Mouse (Mus musculus) spleen, adult 2 months (tissue): ENCODE measurements around the gene Urb2. TPM values are rescaled to one million over a fixed set of nuclear protein-coding genes. Genes with fewer than 3 reads are reported as not detected.

Experiments
- DNase-seq, 2 experiments: peaks; one replicate each; pipeline versions ENCODE4 v3.0.0 to v3.0.0-alpha.2; 2012 to 2021; ENCODE audit warnings: low spot score in 2 of 2, low read depth in 1 of 2
- H3K27ac ChIP-seq: fragments of 200-500 bp; 2 replicates; pipeline ENCODE4 v1.5.1; 2012; ENCODE audit warnings: low read length, inconsistent platforms; ENCODE audit not compliant: insufficient read depth
- H3K27me3 ChIP-seq: fragments of 200-500 bp; 2 replicates; pipeline ENCODE4 v1.6.1; 2012; ENCODE audit warnings: mild to moderate bottlenecking, moderate library complexity, low read length, inconsistent platforms; ENCODE audit not compliant: control insufficient read depth, insufficient read depth
- H3K36me3 ChIP-seq: fragments of 200-500 bp; 2 replicates; pipeline ENCODE4 v1.6.1; 2012; ENCODE audit warnings: mild to moderate bottlenecking, low read length, inconsistent platforms; ENCODE audit not compliant: control insufficient read depth, insufficient read depth
- H3K4me1 ChIP-seq: fragments of 200-500 bp; 2 replicates; pipeline ENCODE4 v1.6.1; 2011; ENCODE audit warnings: inconsistent platforms; ENCODE audit not compliant: control insufficient read depth, insufficient read depth, insufficient read length
- H3K4me3 ChIP-seq: fragments of 200-500 bp; 2 replicates; pipeline ENCODE4 v1.5.1; 2011; ENCODE audit warnings: mild to moderate bottlenecking, inconsistent platforms; ENCODE audit not compliant: insufficient read depth, insufficient read length; ENCODE audit errors: extremely low read depth
- CTCF ChIP-seq: fragments of 200-500 bp; IDR thresholded peaks from 2 replicates; pipeline ENCODE4 v1.5.1; 2011; ENCODE audit warnings: mild to moderate bottlenecking, inconsistent platforms; ENCODE audit not compliant: insufficient read depth, insufficient read length, insufficient replicate concordance; ENCODE audit errors: extremely low read depth
- POLR2A ChIP-seq: fragments of 200-500 bp; IDR thresholded peaks from 2 replicates; pipeline ENCODE4 v1.6.1; 2011; ENCODE audit warnings: low read depth, low read length, inconsistent platforms
- WGBS: fragments of 180-500 bp; shearing (Covaris S2); methylation state at CpG from one replicate; pipeline ENCODE4 v1.1.7; 2018; 5-methylcytosine and 5-hydroxymethylcytosine counted together
- polyA plus RNA-seq: library from polyadenylated mRNA; depleted of rRNA; stranded (reverse); fragments of >200 nt; gene quantifications from 2 replicates; pipeline ENCODE4 v1.2.3, GENCODE M21; 2012

Urb2 gene
- polyA plus RNA-seq, 1 experiment, result 4.0 TPM

DNA sequence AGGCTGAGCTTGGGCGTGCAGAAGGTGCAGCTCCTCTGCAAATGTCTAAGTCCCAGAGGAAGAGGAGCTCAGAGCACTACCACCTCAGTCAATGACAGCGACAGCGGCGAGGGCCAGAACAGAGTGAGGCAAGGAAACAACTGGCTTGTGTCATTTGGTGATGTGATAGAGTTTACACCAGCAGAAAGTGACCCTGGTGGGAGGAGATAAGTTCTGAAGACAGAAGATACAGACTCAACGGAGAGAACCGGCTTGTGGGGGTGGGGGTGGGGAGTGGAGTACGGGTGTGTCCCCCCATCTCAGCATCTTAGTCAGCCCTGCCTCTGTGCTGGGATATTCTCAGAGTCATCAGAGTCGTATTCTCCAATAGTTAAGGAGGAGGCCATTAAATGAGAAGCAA is 56.1 kb downstream of the Urb2 start:
- TF ChIP-seq CTCF, result no peak
- no peak for TF ChIP-seq POLR2A
- no peaks in the 10 kb centered on the region for H3K27me3 ChIP-seq
- whole genome bisulfite sequencing, result 74% methylated on average over 8 of the region's 8 CpGs
- H3K36me3 ChIP-seq, result no peaks in the 10 kb centered on the region
- DNase-seq, result no peak
- no peak overlapping the region for H3K4me3 ChIP-seq
- H3K4me1 ChIP-seq, result no peaks in the 10 kb centered on the region
- H3K27ac ChIP-seq, result no peak overlapping the region

DNA sequence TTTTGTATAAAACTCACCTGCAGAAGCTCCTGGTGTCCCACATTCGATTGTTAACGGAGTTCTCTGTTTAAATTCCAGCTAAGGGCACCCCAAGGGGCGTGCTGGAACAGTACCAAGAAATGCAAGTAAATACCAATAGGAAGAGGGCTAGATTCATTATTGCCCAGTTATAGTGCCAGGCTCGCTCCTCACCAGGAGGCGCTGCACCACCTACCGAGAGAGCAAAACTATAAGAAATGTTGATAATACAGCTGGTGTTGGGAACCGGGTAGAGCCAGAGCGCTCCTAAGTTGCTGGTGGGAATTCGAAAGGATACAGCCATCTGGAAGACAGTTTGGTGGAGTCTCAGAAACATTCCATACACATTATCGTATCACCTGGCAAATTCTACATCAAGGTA is 56.7 kb downstream of the Urb2 start:
- H3K4me3 ChIP-seq, result no peak overlapping the region
- H3K27ac ChIP-seq, result no peak overlapping the region
- no peaks in the 10 kb centered on the region for H3K36me3 ChIP-seq
- no peaks in the 10 kb centered on the region for H3K27me3 ChIP-seq
- 89% methylated on average over 10 of the region's 10 CpGs for WGBS
- TF ChIP-seq POLR2A, result no peak
- no peak for TF ChIP-seq CTCF
- no peak for DNase-seq
- no peaks in the 10 kb centered on the region for H3K4me1 ChIP-seq

DNA sequence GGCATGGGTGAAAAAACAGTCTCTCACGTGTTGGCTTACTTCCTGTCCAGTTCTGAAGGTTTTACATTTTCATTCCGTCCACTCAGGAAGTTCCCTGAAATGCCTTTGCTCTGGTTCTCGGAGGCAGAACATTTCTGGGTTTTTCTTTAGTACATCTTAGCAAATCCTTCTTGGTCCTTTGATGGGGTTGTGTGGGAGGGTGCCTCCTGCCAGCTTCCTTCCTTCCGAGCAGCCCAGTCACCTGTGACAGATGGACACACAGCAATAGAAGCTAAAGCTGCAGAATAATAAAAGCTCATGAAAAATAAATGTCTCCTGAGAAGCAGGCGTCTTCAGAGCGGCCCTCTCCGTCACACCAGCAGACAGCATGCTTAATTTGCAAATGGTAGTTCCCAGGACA is 57.7 kb downstream of the Urb2 start:
- no peaks in the 10 kb centered on the region for H3K36me3 ChIP-seq
- WGBS, result 62% methylated on average over 7 of the region's 7 CpGs
- TF ChIP-seq POLR2A (no peak), CTCF (no peak)

DNA sequence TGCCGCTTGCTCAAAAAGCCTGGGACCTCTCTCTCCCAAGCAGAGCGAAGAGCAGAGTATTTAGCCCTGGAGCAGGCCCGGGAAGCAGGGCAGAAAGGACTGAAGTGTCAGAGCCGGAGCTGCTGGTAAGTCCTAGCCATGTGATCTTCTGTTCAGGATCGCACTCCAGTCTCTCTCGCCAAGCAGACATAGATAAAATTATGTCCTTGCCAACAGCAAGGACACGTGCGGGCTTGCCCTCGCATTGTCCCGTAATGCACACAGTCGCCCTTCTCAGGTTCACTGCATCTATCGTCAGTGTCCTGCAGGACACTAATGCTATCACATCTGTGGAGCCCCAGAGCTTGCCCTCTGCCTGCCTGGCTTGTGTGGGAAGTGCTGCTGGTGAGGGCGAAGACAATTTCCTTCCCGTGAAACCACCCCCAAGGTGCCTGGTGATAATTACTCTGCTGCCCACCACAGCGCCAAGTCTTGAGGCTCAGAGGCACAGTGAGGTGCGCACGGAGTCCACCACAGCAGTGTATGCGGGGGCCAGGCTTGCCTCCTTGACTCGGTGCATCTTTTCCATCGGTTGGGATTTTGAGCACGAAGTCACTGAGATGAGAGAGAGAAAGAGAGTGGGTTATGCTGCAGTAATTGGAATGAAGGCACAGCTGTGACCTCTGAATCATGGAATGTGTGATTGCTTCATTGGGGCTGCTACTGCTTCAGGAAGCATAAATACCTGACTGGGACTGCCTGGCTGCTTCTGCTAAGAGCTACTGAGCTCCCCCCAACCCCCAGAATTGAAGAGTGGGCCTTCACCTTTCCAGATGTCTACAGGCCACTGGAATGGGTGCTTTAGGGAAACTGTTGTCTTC is 59.4 kb downstream of the Urb2 start:
- Histone ChIP-seq H3K4me1 (no peaks in the 10 kb centered on the region), H3K4me3 (no peak overlapping the region), H3K36me3 (no peaks in the 10 kb centered on the region), H3K27me3 (no peaks in the 10 kb centered on the region), H3K27ac (no peak overlapping the region)
- DNase-seq, result no peak
- no peak for TF ChIP-seq POLR2A
- TF ChIP-seq CTCF, result no peak
- 65% methylated on average over 21 of the region's 21 CpGs for WGBS

More for the DNA sequence above, 57.7 kb downstream of the Urb2 start:
- no peak for DNase-seq
- H3K4me3 ChIP-seq, result no peak overlapping the region
- no peaks in the 10 kb centered on the region for H3K27me3 ChIP-seq
- no peaks in the 10 kb centered on the region for H3K4me1 ChIP-seq
- H3K27ac ChIP-seq, result no peak overlapping the region

DNA sequence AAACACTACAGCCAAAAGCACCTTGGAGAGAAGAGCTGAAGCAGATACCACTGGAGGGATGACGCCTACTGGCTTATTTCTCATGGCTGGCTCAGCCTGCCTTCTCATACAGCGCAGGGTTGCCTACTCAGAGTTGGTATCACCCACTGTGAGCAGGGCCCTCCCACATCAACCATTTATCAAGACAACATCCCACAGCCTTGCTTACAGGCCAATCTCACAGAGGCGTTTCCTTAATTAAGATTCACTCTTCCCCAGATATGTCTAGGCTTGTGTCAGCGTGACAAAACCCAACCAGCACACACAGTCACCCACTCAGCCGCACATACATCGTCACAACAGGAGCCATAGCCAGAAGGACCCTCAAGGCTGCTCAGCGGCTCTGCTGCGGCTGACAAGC is 61.3 kb downstream of the Urb2 start:
- H3K27ac ChIP-seq, result no peak overlapping the region
- no peak overlapping the region for H3K4me3 ChIP-seq
- H3K36me3 ChIP-seq, result no peaks in the 10 kb centered on the region
- TF ChIP-seq POLR2A (no peak), CTCF (no peak)
- no peaks in the 10 kb centered on the region for H3K27me3 ChIP-seq
- H3K4me1 ChIP-seq, result no peaks in the 10 kb centered on the region
- DNase-seq, result no peak
- 90% methylated on average over 8 of the region's 8 CpGs for WGBS

DNA sequence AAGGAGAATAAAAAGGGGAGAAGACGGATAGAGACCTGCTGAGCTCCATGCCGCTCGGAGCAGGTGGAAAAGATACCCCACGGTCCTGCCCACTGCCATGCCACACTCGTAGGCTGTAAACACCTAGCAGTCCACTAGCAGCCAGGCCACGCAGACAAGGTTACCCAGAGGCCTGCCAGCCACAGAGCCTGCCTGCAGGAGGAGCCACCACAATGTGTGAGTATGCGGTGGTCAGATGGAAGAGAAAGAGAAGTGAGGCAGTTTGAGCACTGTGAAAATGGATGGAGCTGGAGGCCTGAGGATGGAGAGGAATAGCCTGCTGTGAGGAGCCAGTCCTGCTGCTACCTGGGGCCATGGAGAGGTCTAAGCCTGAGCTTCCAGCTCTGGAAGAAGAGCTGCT is 62.3 kb downstream of the Urb2 start:
- H3K4me3 ChIP-seq, result no peak overlapping the region
- TF ChIP-seq CTCF (no peak), POLR2A (no peak)
- WGBS, result 85% methylated on average over 7 of the region's 7 CpGs
- no peaks in the 10 kb centered on the region for H3K4me1 ChIP-seq
- no peak overlapping the region for H3K27ac ChIP-seq
- H3K27me3 ChIP-seq, result no peaks in the 10 kb centered on the region
- no peak for DNase-seq
- H3K36me3 ChIP-seq, result no peaks in the 10 kb centered on the region

DNA sequence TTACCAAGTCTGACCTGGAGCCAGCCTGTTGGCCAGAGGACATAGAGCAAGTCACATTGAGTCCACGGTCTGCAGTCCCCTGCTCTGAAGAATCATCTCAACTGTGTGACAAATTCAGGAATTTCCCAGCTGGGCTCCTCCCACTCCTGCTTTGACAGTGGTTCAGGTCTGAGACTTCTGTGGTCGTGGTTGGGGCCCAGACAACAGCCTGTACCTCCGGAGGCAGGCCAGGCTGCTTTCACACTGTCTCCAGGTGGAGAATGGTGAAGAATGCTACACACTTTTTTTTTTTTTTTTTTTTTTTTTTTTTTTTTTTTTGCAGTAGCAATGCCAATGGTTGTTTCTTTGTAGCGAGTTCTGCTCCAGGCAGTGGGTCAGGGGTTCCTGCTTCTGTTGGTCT is 64.4 kb downstream of the Urb2 start:
- H3K36me3 ChIP-seq, result no peaks in the 10 kb centered on the region
- no peak for DNase-seq
- H3K4me1 ChIP-seq, result no peaks in the 10 kb centered on the region
- no peak for TF ChIP-seq POLR2A
- TF ChIP-seq CTCF, result no peak
- no peaks in the 10 kb centered on the region for H3K27me3 ChIP-seq
- no peak overlapping the region for H3K27ac ChIP-seq
- no peak overlapping the region for H3K4me3 ChIP-seq
- 17% methylated on average over 4 of the region's 4 CpGs for WGBS
